Mouse (Mus musculus) erythroblast, embryonic 14.5 days (primary cell): ENCODE results near the gene Esyt1.

Experiments
- GATA1 ChIP-seq: IDR thresholded peaks from 2 replicates; pipeline ENCODE4 v1.6.1; 2012; ENCODE audit warnings: low read length, inconsistent platforms, mixed read lengths
- TAL1 ChIP-seq: IDR thresholded peaks from 3 replicates; pipeline ENCODE4 v1.6.1; 2012; ENCODE audit warnings: low read length, inconsistent platforms, mixed read lengths

- TF ChIP-seq GATA1 (no peak), TAL1 (no peak)
Measured at GRCm38 (mm10) chr10:128486370-128486769, 39.3 kb downstream of the Esyt1 start.
